Mouse (Mus musculus) heart, embryonic 13.5 days (tissue): ENCODE data around the gene Cyp2c70. TPM values are rescaled to one million over a fixed set of nuclear protein-coding genes. Genes with fewer than 3 reads are reported as not detected.
"Not testable (repeated sequence)": the region's sequence is repeated elsewhere in the genome, so short reads cannot be mapped to it uniquely, and the experiment has no call there.

Experiments used
- ATAC-seq: fragments of 200-750 bp; cut with Nextera tagmentation; 2 replicates; pipeline ENCODE4 v1.8.0; 2017; ENCODE audit warnings: moderate TSS enrichment; ENCODE audit not compliant: insufficient number of reproducible peaks, low FRiP score, low TSS enrichment; ENCODE audit errors: extremely low read depth
- H3K27ac ChIP-seq: fragments of 300-500 bp; sonication (generic); replicated peaks from 2 replicates; pipeline ENCODE4 v1.5.1; 2015; ENCODE audit warnings: moderate library complexity, mild to moderate bottlenecking, inconsistent platforms
- H3K27me3 ChIP-seq: fragments of 300-500 bp; sonication (generic); replicated peaks from 2 replicates; pipeline ENCODE4 v1.6.1; 2015; ENCODE audit warnings: mild to moderate bottlenecking, inconsistent platforms
- H3K36me3 ChIP-seq: fragments of 300-500 bp; sonication (generic); 2 replicates; pipeline ENCODE4 v1.6.1; 2015; ENCODE audit warnings: mild to moderate bottlenecking, inconsistent platforms
- H3K4me1 ChIP-seq: fragments of 300-500 bp; sonication (generic); 2 replicates; pipeline ENCODE4 v1.6.1; 2015; ENCODE audit warnings: inconsistent platforms
- H3K4me2 ChIP-seq: fragments of 300-500 bp; sonication (generic); 2 replicates; pipeline ENCODE4 v1.6.1; 2015; ENCODE audit warnings: inconsistent platforms, mild to moderate bottlenecking, moderate library complexity
- H3K4me3 ChIP-seq: fragments of 300-500 bp; sonication (generic); 2 replicates; pipeline ENCODE4 v1.5.1; 2015; ENCODE audit warnings: moderate library complexity, mild to moderate bottlenecking, inconsistent platforms
- H3K9ac ChIP-seq: fragments of 300-500 bp; sonication (generic); 2 replicates; pipeline ENCODE4 v1.6.1; 2015; ENCODE audit warnings: inconsistent platforms, mild to moderate bottlenecking, moderate library complexity
- H3K9me3 ChIP-seq: fragments of 300-500 bp; sonication (generic); 2 replicates; pipeline ENCODE4 v1.6.1; 2016; ENCODE audit warnings: inconsistent platforms
- WGBS: fragments of 180-500 bp; shearing (Covaris S2); methylation state at CpG from one replicate; pipeline ENCODE4 v1.1.7; 2015; ENCODE audit warnings: mixed read lengths; 5-methylcytosine and 5-hydroxymethylcytosine counted together
- polyA plus RNA-seq: library from polyadenylated mRNA; unstranded; fragments of >200 nt; fragmentation: Nextera tagmentation; extraction: Ambion mirVana; gene quantifications from 2 replicates; pipeline ENCODE4 v1.2.1, GENCODE M21; 2015

Gene Cyp2c70
- polyA plus RNA-seq: 0.19 TPM in 1 of 2 replicates, not detected in the other

DNA sequence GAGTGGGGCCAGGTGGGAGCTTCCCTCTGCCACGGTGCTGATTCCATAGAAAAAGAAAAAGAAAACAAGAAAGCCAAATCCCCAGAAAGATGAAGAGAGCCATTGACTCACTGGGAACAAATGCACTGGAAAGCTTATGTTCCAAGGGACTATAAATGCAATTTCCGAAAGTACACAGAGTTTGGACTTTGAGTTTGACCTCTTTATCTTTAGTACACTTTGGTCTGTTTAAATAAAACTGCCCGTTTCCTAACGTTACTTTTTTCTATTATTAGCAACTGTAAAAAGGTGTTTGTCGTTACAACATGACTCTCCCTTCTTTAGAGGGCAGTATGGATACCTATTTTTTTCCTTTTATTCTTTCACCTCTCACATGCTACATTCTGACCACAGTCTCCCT lies at the start of gene Cyp2c70:
Gene Cyp2c70 (minus strand): TSS at position 174 of the 400 bp plus-strand sequence.
- no peak for ATAC-seq
- H3K4me1 ChIP-seq: no peaks in the 10 kb centered on the region
- H3K4me3 ChIP-seq: no peak within 1 kb of the TSS
- H3K36me3 ChIP-seq: no peaks in the 10 kb centered on the region
- no peak within 1 kb of the TSS for H3K9ac ChIP-seq
- no peaks in the 10 kb centered on the region for H3K9me3 ChIP-seq
- no peak within 1 kb of the TSS for H3K4me2 ChIP-seq
- H3K27ac ChIP-seq: no peak within 1 kb of the TSS
- no peaks in the 10 kb centered on the region for H3K27me3 ChIP-seq
- 46% methylated on average over 5 of the region's 5 CpGs for WGBS

DNA sequence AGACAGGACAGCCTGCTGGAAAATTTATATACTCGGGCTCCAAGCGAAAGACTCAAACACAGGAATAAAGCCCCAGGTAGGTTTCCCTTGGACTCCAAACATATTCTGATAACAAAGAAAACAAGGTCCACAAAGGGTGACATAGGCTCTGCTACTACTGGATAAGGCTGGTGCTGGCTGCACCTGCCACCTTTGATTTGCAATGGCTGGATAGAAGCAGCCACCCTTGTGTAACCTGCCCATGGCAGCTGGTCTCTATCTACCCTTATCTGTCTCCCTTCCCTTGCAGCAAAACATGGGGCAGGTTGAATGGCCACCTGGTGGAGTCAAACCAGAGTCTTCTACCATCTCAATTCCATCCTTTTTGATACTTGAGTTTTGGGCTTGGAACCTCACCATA lies 45.4 kb upstream of the Cyp2c70 start:
- Histone ChIP-seq H3K4me3 (no peak overlapping the region), H3K27me3 (no peaks in the 10 kb centered on the region), H3K4me1 (no peaks in the 10 kb centered on the region), H3K36me3 (peaks cover 42% of the 10 kb centered on the region), H3K9ac (no peak overlapping the region), H3K9me3 (no peaks in the 10 kb centered on the region), H3K27ac (no peak overlapping the region), H3K4me2 (no peak overlapping the region)
- 90% methylated on average over 2 of the region's 2 CpGs for WGBS
- ATAC-seq: no peak

DNA sequence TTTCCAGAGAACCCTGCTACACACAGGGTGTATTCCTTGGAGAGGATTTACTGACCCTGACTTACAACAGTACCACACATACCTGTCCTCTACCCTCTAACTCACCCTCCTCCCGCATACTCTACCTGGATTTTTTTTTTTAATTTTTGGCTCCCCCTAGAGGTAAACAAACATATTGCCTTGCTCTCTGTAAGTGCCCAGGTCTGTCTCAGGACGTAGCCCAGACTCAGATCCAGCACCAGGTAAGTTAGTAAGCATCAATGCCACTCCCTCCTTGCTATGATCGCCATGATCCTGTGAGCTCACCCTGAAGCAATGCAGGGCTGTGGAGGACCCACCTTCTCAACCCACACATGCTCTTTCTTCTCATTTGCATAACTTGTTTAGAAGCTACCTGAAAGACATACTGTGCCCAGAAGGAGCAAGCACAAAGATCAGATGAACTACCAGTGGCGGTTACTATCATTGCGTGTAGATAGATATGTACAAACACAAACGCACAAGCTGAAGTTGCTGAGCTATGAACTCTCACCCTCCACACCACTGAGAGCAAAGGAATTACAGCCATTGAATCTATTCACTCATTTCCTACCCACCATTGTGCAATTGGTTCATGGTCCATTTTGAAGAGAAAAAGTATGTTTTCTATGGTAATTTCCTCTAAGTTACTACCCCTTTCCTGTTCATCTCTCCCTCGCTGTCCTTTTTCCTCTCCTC lies 44.9 kb upstream of the Cyp2c70 start:
- Histone ChIP-seq H3K9me3 (no peaks in the 10 kb centered on the region), H3K27me3 (no peaks in the 10 kb centered on the region), H3K36me3 (peaks cover 47% of the 10 kb centered on the region), H3K4me3 (no peak overlapping the region), H3K27ac (no peak overlapping the region), H3K4me1 (no peaks in the 10 kb centered on the region), H3K9ac (no peak overlapping the region), H3K4me2 (no peak overlapping the region)
- 71% methylated on average over 7 of the region's 7 CpGs for WGBS
- ATAC-seq: no peak

DNA sequence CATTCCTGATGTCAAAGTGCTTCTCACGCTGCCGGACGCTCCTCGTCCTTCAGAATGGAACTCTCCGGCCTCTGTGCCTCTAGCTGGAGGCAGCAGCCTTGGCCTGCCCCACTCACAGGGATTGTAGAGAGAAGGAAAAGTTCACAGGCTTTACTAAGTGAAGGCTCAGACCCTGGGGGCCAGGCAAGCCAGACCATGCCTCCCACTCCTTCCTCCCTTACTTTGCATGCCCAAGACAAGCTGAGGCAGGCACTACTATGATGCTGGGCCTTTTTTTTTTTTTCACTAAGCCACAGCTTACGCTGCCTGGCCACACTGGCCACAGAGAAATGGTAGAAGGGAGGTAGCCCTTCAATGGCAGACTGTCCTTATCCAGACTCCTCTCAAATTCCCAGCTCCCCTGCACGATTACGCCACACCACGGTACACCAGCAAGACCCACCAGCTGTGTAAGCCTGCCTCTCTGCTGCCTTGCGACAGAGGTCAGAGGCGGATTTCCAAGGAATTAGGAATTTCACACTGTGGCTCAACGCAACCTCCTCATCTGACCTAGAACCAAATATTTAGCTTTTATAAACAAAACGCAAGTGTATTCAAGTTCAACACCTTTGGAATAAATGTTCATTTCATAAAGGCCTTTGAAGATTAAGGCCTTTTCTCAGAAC lies 44.1 kb upstream of the Cyp2c70 start:
- WGBS: 89% methylated on average over 13 of the region's 13 CpGs
- ATAC-seq: no peak
- H3K4me3 ChIP-seq: no peak overlapping the region
- no peak overlapping the region for H3K9ac ChIP-seq
- H3K4me1 ChIP-seq: no peaks in the 10 kb centered on the region
- H3K36me3 ChIP-seq: peaks cover 47% of the 10 kb centered on the region
- no peak overlapping the region for H3K4me2 ChIP-seq
- no peaks in the 10 kb centered on the region for H3K9me3 ChIP-seq
- no peak overlapping the region for H3K27ac ChIP-seq
- H3K27me3 ChIP-seq: no peaks in the 10 kb centered on the region

DNA sequence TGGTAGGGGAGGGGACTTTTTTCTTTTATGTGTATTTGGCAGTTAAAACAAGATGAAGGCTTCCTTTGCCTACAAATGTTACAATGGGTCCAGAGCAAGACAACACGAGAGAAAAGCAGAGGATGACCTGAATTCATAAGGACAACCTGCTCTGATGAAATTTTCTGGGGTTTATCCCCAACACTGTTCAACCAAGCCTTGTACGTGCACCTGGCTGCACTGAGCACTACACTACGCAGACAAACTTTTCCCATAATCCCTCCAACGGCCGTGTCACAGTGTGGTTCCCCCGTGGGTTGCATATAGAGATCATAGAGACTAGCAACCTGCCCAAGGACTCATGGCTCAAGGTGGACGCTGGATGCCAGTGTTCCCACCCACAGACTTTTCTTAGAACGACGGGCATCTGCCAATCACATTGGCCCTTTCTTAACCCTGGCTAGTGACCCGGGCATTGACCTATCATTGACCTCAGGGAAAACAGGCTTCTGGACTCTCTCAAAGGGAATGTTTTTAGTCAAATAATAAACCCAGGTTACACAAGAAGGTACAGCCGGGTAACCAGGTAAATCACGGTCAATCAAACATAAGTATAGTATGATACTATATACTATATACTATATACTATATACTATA lies 39.5 kb upstream of the Cyp2c70 start:
- no peak overlapping the region for H3K9ac ChIP-seq
- H3K27ac ChIP-seq: no peak overlapping the region
- H3K9me3 ChIP-seq: no peaks in the 10 kb centered on the region
- H3K27me3 ChIP-seq: no peaks in the 10 kb centered on the region
- H3K4me3 ChIP-seq: no peak overlapping the region
- no peaks in the 10 kb centered on the region for H3K4me1 ChIP-seq
- peaks cover 74% of the 10 kb centered on the region for H3K36me3 ChIP-seq
- no peak for ATAC-seq
- no peak overlapping the region for H3K4me2 ChIP-seq
- 82% methylated on average over 12 of the region's 12 CpGs for WGBS

DNA sequence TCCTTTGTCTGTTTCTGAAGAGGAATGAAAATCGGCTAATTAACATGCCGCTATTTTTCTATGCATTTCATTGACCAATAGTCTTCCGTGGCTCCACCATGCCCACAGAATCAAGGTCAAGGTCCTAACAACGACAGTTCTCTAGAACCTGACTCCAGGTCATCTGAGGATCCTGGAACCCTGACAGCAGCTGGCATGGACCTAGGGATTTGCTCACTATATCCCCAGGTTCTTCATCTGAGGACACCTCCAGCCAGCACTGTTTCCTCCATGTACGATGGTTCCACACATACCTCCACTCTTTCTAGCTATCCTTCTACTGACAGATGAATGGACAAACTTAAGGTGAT lies 38.6 kb upstream of the Cyp2c70 start:
- WGBS: 61% methylated on average over 5 of the region's 5 CpGs
- Histone ChIP-seq H3K36me3 (peaks cover 77% of the 10 kb centered on the region), H3K27ac (no peak overlapping the region), H3K4me1 (no peaks in the 10 kb centered on the region), H3K4me2 (no peak overlapping the region), H3K9me3 (no peaks in the 10 kb centered on the region), H3K9ac (no peak overlapping the region), H3K4me3 (no peak overlapping the region), H3K27me3 (no peaks in the 10 kb centered on the region)
- ATAC-seq: no peak

DNA sequence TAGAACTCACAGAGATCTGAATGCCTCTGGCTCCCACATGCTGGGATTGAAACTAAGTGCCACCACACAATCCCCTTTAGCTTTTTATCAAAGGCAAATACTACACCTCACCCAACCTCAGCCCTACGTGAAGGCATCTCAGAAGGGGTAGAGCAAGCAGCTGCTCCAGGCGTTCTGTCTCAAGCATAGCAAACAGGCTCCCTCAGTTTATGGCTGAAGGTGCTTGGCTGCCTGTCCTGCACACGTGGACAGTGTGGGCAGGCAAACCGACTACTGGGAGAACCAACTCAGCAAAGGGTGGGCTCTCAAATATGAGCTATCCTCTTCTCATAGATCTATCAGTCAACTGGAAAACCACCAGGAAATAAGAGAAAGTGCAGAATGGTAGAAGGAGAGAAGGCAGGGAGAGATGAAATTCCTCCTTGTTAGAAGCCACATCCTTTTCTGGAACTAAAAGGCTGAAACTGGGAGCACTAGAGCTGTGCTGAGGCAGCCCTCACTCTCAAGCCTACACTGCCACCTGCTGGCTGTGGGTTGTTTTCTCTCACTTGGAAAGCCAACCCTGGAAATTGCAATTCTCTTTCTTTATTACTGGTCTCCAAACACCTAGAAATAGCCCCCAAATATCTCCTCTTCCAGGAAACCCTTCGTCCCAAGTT lies 38.1 kb upstream of the Cyp2c70 start:
- Histone ChIP-seq H3K27ac (no peak overlapping the region), H3K4me1 (no peaks in the 10 kb centered on the region), H3K27me3 (no peaks in the 10 kb centered on the region), H3K4me3 (no peak overlapping the region), H3K4me2 (no peak overlapping the region), H3K36me3 (peaks cover 74% of the 10 kb centered on the region), H3K9me3 (no peaks in the 10 kb centered on the region), H3K9ac (no peak overlapping the region)
- no peak for ATAC-seq
- 66% methylated on average over 5 of the region's 5 CpGs for WGBS

DNA sequence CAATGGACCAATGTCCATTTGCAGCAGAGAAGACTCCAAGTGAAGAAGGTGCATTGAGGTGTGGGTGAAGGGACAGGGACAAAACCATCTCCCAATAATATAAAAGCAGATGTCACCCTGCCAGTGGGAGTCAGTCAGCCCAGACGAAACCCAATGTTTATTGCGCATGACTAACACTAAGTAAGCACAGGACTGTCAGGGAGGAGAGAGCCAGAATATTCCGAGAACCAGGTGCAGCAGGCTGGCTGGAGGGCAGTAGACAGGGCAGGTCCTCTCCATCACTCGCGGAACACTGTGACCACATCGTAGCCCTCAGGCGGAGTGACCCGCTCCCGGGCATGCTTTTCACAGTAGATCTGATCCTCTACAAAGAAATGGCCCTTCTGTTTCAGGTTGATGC lies 35.2 kb upstream of the Cyp2c70 start:
- not testable (repeated sequence) for H3K4me1 ChIP-seq, H3K27me3 ChIP-seq, H3K4me3 ChIP-seq, H3K9me3 ChIP-seq, H3K4me2 ChIP-seq, H3K9ac ChIP-seq, H3K27ac ChIP-seq, ATAC-seq
- H3K36me3 ChIP-seq: peaks cover 45% of the 10 kb centered on the region
- 93% methylated on average over 9 of the region's 9 CpGs for WGBS

DNA sequence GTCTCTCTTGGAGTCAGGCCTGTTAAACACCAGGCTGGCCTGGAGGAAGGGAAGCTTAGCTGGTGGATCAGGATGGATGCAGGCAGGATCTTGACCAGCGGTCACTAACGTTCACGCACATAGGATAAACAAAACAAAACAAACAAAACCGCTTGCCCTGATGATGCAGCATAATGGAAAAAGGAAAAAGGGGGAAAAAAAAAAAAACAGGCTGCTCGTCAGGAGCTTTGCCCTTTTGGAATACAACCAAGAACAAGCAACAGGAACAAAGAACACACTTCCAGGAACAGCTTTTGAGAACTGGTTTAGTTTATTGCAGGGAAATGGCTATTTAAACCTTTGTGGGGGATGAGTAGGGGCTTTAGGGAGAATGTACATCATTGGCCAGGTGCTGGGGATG lies 33.7 kb upstream of the Cyp2c70 start:
- ATAC-seq: no peak
- Histone ChIP-seq H3K27me3 (no peaks in the 10 kb centered on the region), H3K36me3 (peaks cover 43% of the 10 kb centered on the region), H3K9me3 (no peaks in the 10 kb centered on the region), H3K4me3 (no peak overlapping the region), H3K4me1 (no peaks in the 10 kb centered on the region), H3K9ac (no peak overlapping the region), H3K4me2 (no peak overlapping the region), H3K27ac (no peak overlapping the region)
- WGBS: 63% methylated on average over 5 of the region's 5 CpGs

DNA sequence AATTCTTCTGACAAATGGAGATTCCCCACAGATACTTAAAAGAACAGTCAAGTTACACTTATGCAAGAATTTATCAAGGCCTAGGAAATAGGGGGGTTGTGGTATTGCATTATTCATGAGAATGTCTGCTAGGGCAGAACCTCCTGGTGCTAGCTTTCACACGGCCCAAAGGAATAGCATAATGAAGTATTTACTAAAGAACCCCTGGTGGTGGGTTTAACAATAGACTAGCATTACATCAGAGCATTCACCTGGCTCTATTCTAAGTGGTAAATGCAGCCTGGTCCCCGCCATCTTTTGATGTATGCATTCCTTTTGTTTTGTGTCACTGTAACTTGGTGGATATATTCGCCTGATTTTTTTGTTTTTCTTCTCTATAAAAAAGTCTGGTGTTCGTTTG lies 15.8 kb upstream of the Cyp2c70 start:
- H3K4me2 ChIP-seq, H3K36me3 ChIP-seq, H3K9ac ChIP-seq, ATAC-seq, H3K4me3 ChIP-seq, H3K27ac ChIP-seq, H3K4me1 ChIP-seq, H3K9me3 ChIP-seq, H3K27me3 ChIP-seq: not testable (repeated sequence)
- WGBS: 63% methylated on average over 4 of the region's 4 CpGs

DNA sequence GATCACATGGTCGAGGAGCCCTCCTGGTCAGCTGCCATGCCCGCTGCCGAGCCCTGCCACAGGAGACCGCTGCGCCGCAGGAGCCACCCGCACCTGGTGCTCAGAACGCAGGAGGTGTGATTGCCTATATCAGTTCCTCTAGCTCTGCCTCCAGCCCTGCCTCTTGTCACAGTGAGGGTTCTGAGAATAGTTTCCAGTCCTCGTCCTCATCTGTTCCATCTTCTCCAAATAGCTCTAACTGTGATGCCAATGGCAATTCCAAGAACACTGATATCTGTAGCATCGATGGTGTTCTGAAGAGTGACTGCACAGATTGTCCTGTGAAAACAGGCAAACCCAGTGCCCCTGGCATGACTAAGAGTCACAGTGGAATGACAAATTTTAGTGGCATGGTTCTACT lies 3.5 kb upstream of the Cyp2c70 start:
- no peaks in the 10 kb centered on the region for H3K9me3 ChIP-seq
- WGBS: 81% methylated on average over 10 of the region's 10 CpGs
- H3K27ac ChIP-seq: no peak overlapping the region
- no peak overlapping the region for H3K4me3 ChIP-seq
- no peaks in the 10 kb centered on the region for H3K4me1 ChIP-seq
- no peaks in the 10 kb centered on the region for H3K27me3 ChIP-seq
- no peaks in the 10 kb centered on the region for H3K36me3 ChIP-seq
- H3K4me2 ChIP-seq: no peak overlapping the region
- no peak for ATAC-seq
- H3K9ac ChIP-seq: no peak overlapping the region
